Mouse (Mus musculus) forebrain, embryonic 13.5 days (tissue): ENCODE measurements at regions not wholly inside any gene's neighbourhood (a gene's known extent, or its start where the extent isn't known, plus 50 kb on each side); places are given as distances from the start of the nearest gene placed in this dataset.

Experiments
- ATAC-seq: fragments of 200-750 bp; cut with Nextera tagmentation; 2 replicates; pipeline ENCODE4 v1.8.0; 2017
- H3K27ac ChIP-seq: fragments of 300-500 bp; sonication (generic); 2 replicates; pipeline ENCODE4 v1.5.1; 2015; ENCODE audit warnings: inconsistent platforms, mild to moderate bottlenecking, moderate library complexity
- H3K27me3 ChIP-seq: fragments of 300-500 bp; sonication (generic); 2 replicates; pipeline ENCODE4 v1.6.1; 2015; ENCODE audit warnings: mild to moderate bottlenecking, inconsistent platforms
- H3K36me3 ChIP-seq: fragments of 300-500 bp; sonication (generic); 2 replicates; pipeline ENCODE4 v1.6.1; 2015; ENCODE audit warnings: mild to moderate bottlenecking, inconsistent platforms; ENCODE audit not compliant: poor library complexity, severe bottlenecking
- H3K4me1 ChIP-seq: fragments of 300-500 bp; sonication (generic); 2 replicates; pipeline ENCODE4 v1.6.1; 2015; ENCODE audit warnings: inconsistent platforms
- H3K4me2 ChIP-seq: fragments of 300-500 bp; sonication (generic); 2 replicates; pipeline ENCODE4 v1.6.1; 2015; ENCODE audit warnings: inconsistent platforms, mild to moderate bottlenecking, moderate library complexity
- H3K4me3 ChIP-seq: fragments of 300-500 bp; sonication (generic); 2 replicates; pipeline ENCODE4 v1.5.1; 2015; ENCODE audit warnings: mild to moderate bottlenecking, inconsistent platforms
- H3K9ac ChIP-seq: fragments of 300-500 bp; sonication (generic); 2 replicates; pipeline ENCODE4 v1.6.1; 2015; ENCODE audit warnings: mild to moderate bottlenecking, inconsistent platforms
- H3K9me3 ChIP-seq: fragments of 300-500 bp; sonication (generic); replicated peaks from 2 replicates; pipeline ENCODE4 v1.6.1; 2016; ENCODE audit warnings: inconsistent platforms
- WGBS: fragments of 180-500 bp; shearing (Covaris S2); methylation state at CpG from one replicate; pipeline ENCODE4 v1.1.7; 2015; 5-methylcytosine and 5-hydroxymethylcytosine counted together

DNA sequence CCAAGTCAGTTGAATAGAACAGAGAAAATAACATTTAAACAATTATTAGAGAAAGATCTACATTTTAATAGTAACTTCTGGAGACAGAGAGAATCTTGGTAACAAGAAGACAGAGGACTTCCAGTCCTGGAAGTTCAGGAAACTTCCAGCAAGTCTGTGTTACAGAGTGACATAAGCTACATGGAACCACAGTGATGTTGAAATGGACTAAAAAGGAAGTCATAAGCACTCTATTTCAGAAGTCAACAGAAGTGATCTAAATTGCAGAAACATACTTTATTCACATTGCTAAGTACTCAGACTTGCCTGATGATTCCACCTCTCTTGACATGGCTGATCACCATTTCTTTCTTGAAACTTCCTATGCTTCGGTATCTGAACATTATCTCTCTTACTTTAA lies 1051.7 kb downstream of the 5730522E02Rik start:
- H3K4me3 ChIP-seq, result no peak overlapping the region
- ATAC-seq, result no peak
- WGBS, result 92% methylated on average over 1 of the region's 1 CpGs
- no peak overlapping the region for H3K27ac ChIP-seq
- H3K4me2 ChIP-seq, result no peak overlapping the region
- H3K9me3 ChIP-seq, result no peaks in the 10 kb centered on the region
- no peaks in the 10 kb centered on the region for H3K27me3 ChIP-seq
- no peaks in the 10 kb centered on the region for H3K36me3 ChIP-seq
- H3K9ac ChIP-seq, result no peak overlapping the region
- peaks cover 16% of the 10 kb centered on the region for H3K4me1 ChIP-seq

DNA sequence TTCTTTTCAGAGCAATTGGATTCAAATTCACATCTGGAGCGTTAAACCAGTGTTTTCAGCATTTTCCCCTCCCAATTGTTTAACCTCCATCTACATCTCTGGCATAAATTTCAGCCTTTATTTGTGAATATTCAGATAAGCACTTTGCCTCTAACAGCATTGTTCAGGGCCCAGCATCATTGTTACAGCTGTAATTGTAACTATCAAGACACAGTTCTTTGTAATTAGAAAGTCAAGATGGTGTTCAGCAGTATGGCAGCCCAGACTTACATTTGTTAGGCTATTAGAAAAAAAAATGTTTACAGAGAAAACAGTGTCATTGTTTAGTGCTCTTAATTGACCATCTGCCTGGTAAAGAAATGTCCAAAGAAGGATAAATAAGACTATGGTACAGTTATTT lies 1042.6 kb downstream of the 5730522E02Rik start:
- no peaks in the 10 kb centered on the region for H3K27me3 ChIP-seq
- H3K9me3 ChIP-seq, result no peaks in the 10 kb centered on the region
- H3K36me3 ChIP-seq, result no peaks in the 10 kb centered on the region
- no peaks in the 10 kb centered on the region for H3K4me1 ChIP-seq
- WGBS, result 73% methylated on average over 1 of the region's 1 CpGs
- ATAC-seq, result peak; percentile 55; the same call in 1 of the 2 replicates
- H3K4me3 ChIP-seq, result no peak overlapping the region
- no peak overlapping the region for H3K4me2 ChIP-seq
- H3K9ac ChIP-seq, result no peak overlapping the region
- H3K27ac ChIP-seq, result no peak overlapping the region; the same call in 1 of the 2 replicates

DNA sequence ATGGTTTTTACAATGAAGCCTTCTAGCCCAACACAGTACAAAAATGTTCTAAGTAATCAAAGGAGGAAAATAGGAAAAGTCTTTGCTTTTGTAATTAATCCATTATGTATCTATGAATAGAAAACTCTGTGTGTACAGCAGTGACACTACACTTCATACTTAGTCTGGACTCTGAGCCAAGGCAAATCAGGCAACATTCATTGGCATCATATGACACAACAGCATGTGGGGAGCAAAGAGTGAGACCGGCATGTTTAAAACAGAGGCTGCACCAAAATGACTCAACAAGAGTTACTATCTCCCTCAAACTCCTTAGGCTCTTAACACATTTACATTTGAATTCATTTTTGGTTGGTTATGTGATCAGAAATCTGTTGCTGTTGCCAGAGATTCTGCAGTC lies 1039.5 kb downstream of the 5730522E02Rik start:
- H3K9ac ChIP-seq, result no peak overlapping the region
- no peaks in the 10 kb centered on the region for H3K27me3 ChIP-seq
- no peak for ATAC-seq
- WGBS, result 81% methylated on average over 1 of the region's 1 CpGs
- no peaks in the 10 kb centered on the region for H3K9me3 ChIP-seq
- H3K4me3 ChIP-seq, result no peak overlapping the region
- H3K4me1 ChIP-seq, result no peaks in the 10 kb centered on the region
- H3K27ac ChIP-seq, result no peak overlapping the region
- no peak overlapping the region for H3K4me2 ChIP-seq
- H3K36me3 ChIP-seq, result no peaks in the 10 kb centered on the region
